Mouse (Mus musculus): ENCODE measurements around the gene Tmem132c. TPM values are rescaled to one million over a fixed set of nuclear protein-coding genes. Genes with fewer than 3 reads are reported as not detected.
A peak's percentile ranks its signal among the peaks of the same experiment; 100 is the strongest.
"Not testable (repeated sequence)": the region's sequence is repeated elsewhere in the genome, so short reads cannot be mapped to it uniquely, and the experiment has no call there.

Gene Tmem132c
- total RNA-seq, 2 experiments from 2014 or later: 0.08 to 0.13 TPM

- DNase-seq (ENCODE audit: low spot score): peak; percentile 26
- intact Hi-C loops (cut with DNase I): no loop called here
Measured at GRCm38 (mm10) chr5:127336048-127336907, 94.7 kb downstream of the Tmem132c start.

GRCm38 (mm10) chr5:127336908-127337265 lies 95.3 kb downstream of the Tmem132c start:
- no peak for DNase-seq (ENCODE audit: low spot score)
- intact Hi-C loops (cut with DNase I): no loop called here

DNA sequence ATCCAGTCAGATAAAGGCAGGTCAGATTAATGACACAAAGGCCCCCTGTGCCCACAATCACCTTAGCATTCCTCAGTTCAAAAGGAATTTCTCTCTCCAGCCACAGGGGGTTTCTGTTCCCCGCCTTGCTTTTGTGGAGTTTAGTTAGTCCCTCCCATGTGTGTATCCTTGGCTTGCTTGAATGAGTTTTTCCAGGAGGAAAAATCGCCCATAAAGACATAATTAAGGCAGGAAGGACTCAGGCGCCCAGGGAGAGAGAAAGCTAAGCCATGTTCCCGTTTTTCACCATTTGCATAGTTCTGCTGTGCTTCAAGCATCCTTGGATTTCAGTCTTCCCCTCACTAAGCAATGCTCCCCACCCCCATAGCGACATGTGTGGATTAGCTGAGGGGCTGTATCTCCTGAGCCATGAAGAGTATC lies 97.4 kb downstream of the Tmem132c start:
- intact Hi-C loops (cut with DNase I): no loop called here
- DNase-seq (ENCODE audit: low spot score): no peak

- intact Hi-C loops (cut with DNase I): no loop called here
- no peak for DNase-seq (ENCODE audit: low spot score)
Measured at GRCm38 (mm10) chr5:127341158-127341557, 99.5 kb downstream of the Tmem132c start.

DNA sequence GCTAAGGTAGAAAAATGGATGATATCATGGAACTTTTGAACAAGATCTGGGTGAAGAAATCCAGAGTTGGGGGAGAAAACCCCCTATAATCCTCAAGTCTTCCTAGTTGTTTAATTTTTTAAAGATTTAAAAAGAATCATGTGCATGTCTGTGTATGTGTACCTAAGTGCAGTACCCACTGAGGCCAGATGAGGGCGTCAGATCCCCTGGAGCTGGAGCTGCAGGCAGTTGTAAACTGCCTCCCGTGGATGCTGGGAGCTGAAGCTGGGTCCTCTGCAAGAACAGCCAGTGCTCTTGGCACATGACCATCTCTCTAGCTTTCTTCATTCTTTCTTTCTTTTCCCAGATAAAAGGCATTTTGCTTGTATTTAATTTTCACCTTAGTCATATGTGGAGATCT lies 103.1 kb downstream of the Tmem132c start:
- DNase-seq (ENCODE audit: low spot score): no peak
- intact Hi-C loops (cut with DNase I): no loop called here

GRCm38 (mm10) chr5:127346364-127346763 lies 104.8 kb downstream of the Tmem132c start:
- intact Hi-C loops (cut with DNase I): no loop called here
- no peak for DNase-seq (ENCODE audit: low spot score)

GRCm38 (mm10) chr5:127347053-127347748 lies 105.6 kb downstream of the Tmem132c start:
- no peak for DNase-seq (ENCODE audit: low spot score)
- intact Hi-C loops (cut with DNase I): no loop called here

GRCm38 (mm10) chr5:127349221-127350065 lies 107.8 kb downstream of the Tmem132c start:
- intact Hi-C loops (cut with DNase I): no loop called here
- DNase-seq (ENCODE audit: low spot score): no peak

- DNase-seq (ENCODE audit: low spot score): no peak
- intact Hi-C loops (cut with DNase I): no loop called here
Measured at GRCm38 (mm10) chr5:127353002-127353401, 111.4 kb downstream of the Tmem132c start.

DNA sequence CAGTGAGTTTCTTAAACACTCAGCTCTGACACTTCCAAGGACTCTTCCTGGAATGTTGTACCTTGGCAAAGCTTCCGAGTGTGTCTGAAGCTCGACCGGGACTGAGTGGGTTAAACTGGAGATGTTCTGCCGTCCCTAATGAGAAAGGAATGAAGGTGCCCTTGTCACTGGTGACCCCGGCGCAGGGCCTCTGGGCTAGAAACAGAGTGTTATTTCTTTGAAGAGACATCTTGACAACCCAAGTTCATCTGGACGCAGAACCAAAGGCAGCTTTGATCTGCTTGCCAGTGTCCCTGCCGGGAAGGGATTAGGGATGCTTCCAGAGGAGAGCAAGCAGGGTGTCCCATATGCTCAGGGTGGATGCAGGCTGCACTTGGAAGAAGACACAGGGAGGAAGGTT lies 114.2 kb downstream of the Tmem132c start:
- DNase-seq (ENCODE audit: low spot score): no peak
- intact Hi-C loops (cut with DNase I): no loop called here

- intact Hi-C loops (cut with DNase I); DNase-seq (ENCODE audit: low spot score): not testable (repeated sequence)
Measured at GRCm38 (mm10) chr5:127357878-127358277, 116.3 kb downstream of the Tmem132c start.

DNA sequence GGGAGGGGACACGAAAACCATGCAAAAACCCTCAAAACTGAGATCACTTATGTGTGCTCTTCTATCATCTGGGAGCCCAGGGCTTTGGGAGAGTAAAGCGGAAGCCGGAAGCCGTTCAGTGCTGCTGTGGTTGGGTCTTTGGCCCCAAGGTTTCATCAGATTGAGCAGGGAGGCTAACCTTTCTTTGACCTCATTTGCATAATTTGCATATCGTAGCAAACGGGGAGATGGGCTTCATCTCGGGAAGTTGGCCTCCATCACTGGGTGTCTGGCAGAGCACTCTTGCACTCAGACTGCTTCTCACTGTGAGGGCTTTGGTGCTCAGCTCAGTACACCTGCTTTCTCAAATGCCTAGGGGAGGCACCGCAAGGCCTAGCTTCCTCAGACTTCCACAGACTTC lies 119.5 kb downstream of the Tmem132c start:
- intact Hi-C loops (cut with DNase I): no loop called here
- DNase-seq (ENCODE audit: low spot score): no peak

GRCm38 (mm10) chr5:127365061-127365460 lies 123.5 kb downstream of the Tmem132c start:
- no peak for DNase-seq (ENCODE audit: low spot score)
- intact Hi-C loops (cut with DNase I): no loop called here

- intact Hi-C loops (cut with DNase I): no loop called here
Measured at GRCm38 (mm10) chr5:127368191-127368590, 126.6 kb downstream of the Tmem132c start.

DNA sequence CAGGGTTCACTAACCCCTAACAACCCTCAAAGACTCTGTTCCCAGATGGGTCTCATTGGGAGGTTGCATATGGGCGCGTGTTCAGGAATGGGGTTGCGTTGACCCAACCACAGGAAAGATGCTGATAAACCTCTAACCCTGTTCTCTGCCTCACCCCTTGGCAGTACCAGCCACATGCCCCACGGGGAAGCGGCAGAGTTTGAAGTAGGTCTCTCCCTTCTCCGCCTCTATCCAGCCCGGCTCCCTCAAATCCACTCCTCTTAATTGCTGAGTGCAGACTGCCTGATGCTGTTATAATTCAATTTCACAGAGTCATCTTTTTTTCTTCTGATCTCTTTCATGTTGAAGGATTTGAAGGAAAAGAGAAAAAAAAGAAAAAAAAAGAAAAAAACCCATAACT lies 128.2 kb downstream of the Tmem132c start:
- intact Hi-C loops (cut with DNase I): no loop called here
- no peak for DNase-seq (ENCODE audit: low spot score)

More at GRCm38 (mm10) chr5:127368191-127368590, 126.6 kb downstream of the Tmem132c start:
- DNase-seq (ENCODE audit: low spot score): no peak

DNA sequence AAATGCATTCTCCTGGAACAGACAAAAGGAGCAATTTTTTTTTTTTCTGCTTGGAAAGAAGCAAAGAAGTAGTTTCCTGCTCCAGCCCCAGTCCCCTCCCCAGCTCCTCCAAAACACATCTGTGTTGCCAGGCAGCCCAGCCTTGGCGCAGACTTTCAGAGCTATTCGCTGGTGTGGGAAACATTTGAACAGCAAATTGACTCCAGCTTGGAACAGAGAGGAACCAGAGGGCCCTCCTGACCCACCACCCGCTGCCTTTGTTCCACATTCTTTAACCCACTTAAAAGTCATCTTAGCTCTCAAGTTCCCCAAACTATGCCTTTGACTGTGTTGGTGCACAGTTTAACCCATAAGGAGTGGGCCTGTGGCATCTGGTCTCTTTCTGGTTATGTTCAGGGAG lies 128.9 kb downstream of the Tmem132c start:
- intact Hi-C loops (cut with DNase I): no loop called here
- peak; percentile 14 for DNase-seq (ENCODE audit: low spot score)

GRCm38 (mm10) chr5:127374251-127374650 lies 132.6 kb downstream of the Tmem132c start:
- DNase-seq (ENCODE audit: low spot score): peak; percentile 24
- intact Hi-C loops (cut with DNase I): no loop called here

- DNase-seq (ENCODE audit: low spot score): no peak
Measured at GRCm38 (mm10) chr5:127375654-127376053, 134.0 kb downstream of the Tmem132c start.

GRCm38 (mm10) chr5:127378521-127378920 lies 136.9 kb downstream of the Tmem132c start:
- no peak for DNase-seq (ENCODE audit: low spot score)
- intact Hi-C loops (cut with DNase I): no loop called here

More at GRCm38 (mm10) chr5:127375654-127376053, 134.0 kb downstream of the Tmem132c start:
- intact Hi-C loops (cut with DNase I): no loop called here

DNA sequence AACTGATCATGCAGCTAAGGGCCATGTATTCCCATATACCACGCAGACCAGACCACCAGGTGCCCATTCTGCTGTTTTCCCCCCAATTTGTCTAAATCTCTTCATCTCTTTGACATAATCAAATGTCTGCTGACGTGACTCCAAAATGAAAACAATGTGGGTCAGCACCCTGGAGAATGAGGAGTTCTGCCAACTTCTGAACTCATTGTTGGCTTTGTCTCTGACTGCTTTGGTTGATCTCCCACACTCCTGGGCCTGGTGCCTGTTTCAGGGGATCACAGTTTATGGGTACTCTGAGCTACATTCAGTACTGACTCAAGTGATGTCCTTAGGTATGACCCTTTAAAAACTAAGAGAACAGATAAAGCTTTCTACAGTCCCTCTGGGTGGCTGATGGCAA lies 137.7 kb downstream of the Tmem132c start:
- intact Hi-C loops (cut with DNase I): no loop called here
- no peak for DNase-seq (ENCODE audit: low spot score)
